Comparison of ENCODE assay signal across 8 mouse cellular contexts in the genomic region with DNA sequence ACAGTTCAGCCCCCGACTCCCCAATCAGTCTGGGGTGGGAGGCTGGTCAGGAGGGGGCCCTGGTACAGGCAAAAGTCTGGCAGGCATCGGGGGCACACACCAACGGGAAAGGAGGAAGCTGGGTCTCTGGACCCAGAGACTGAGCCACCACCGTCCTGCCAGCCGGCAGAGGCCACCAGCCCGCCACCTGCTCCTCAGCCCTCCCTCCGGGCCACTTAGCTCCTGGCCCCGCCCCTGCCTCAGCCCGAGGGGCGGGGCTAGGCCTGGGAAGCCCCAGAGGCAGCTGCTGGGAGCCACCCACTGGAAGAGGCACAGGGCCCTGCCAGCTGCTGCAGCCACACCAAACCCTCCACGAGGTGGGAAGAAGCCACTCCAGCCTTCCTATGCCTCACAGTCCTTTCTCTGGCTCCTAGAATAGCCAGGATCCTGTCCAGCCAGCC. TPM values are rescaled to one million over a fixed set of nuclear protein-coding genes. Genes with fewer than 3 reads are reported as not detected.
DNase-seq lines count a peak whose midpoint lies in the region; ATAC-seq and TF ChIP-seq lines count a peak whose summit lies in the region.

A gene (minus strand): TSS at position 186 of the 440 bp plus-strand sequence.

- H3K27me3 ChIP-seq in embryonic facial prominence, embryonic 11.5 days (ENCODE audit: control insufficient read depth, insufficient read depth, low read length) = no peaks in the 10 kb centered on the region
- H3K27me3 ChIP-seq in intestine, postnatal 0 days (replicated peaks; ENCODE audit: control insufficient read depth, insufficient read depth, low read length) = no peaks in the 10 kb centered on the region
- H3K27me3 ChIP-seq in liver, embryonic 11.5 days (replicated peaks; ENCODE audit: control insufficient read depth, insufficient read depth, low read length) = no peaks in the 10 kb centered on the region
- no peaks in the 10 kb centered on the region for H3K27me3 ChIP-seq in midbrain, postnatal 0 days (ENCODE audit: insufficient read depth, low read length)

- H3K4me1 ChIP-seq in embryonic facial prominence, embryonic 11.5 days (ENCODE audit: control insufficient read depth, insufficient read depth, low read length) = peaks cover 8% of the 10 kb centered on the region; the same call in 1 of the 2 replicates
- H3K4me1 ChIP-seq in intestine, postnatal 0 days (replicated peaks; ENCODE audit: control insufficient read depth, insufficient read depth, low read length) = 0 out of 2 replicates have a peak, but pooled peaks cover 4% of the 10 kb centered on the region
- peaks cover 18% of the 10 kb centered on the region for H3K4me1 ChIP-seq in liver, embryonic 11.5 days (replicated peaks; ENCODE audit: control insufficient read depth, insufficient read depth, low read length)
- H3K4me1 ChIP-seq in midbrain, postnatal 0 days (ENCODE audit: insufficient read depth, low read length) = peaks cover 5% of the 10 kb centered on the region; the same call in 1 of the 2 replicates

- peak within 1 kb of the TSS; percentile 43; the same call in 1 of the 2 replicates for H3K27ac ChIP-seq in embryonic facial prominence, embryonic 11.5 days (replicated peaks; ENCODE audit: low read depth, low read length)
- no peak within 1 kb of the TSS; the same call in 1 of the 2 replicates for H3K27ac ChIP-seq in intestine, postnatal 0 days (ENCODE audit: low read depth, low read length)
- peak within 1 kb of the TSS; percentile 52 for H3K27ac ChIP-seq in liver, embryonic 11.5 days (ENCODE audit: low read depth, low read length)
- no peak within 1 kb of the TSS for H3K27ac ChIP-seq in midbrain, postnatal 0 days (ENCODE audit: low read depth, low read length)

- H3K4me2 ChIP-seq in embryonic facial prominence, embryonic 11.5 days (ENCODE audit: low read depth, low read length) = peak within 1 kb of the TSS; percentile 44
- H3K4me2 ChIP-seq in intestine, postnatal 0 days (replicated peaks; ENCODE audit: low read depth) = peak within 1 kb of the TSS; percentile 48
- H3K4me2 ChIP-seq in liver, embryonic 11.5 days = peak within 1 kb of the TSS; percentile 89
- peak within 1 kb of the TSS; percentile 29 for H3K4me2 ChIP-seq in midbrain, postnatal 0 days (ENCODE audit: low read depth, low read length, poor library complexity, severe bottlenecking)

- ATAC-seq in embryonic facial prominence, embryonic 11.5 days (replicated peaks; ENCODE audit: insufficient number of reproducible peaks, low FRiP score, low TSS enrichment, low read depth) = peak; percentile 5; the same call in 1 of the 2 replicates
- ATAC-seq in intestine, postnatal 0 days = peak; percentile 75
- ATAC-seq in liver, embryonic 11.5 days (replicated peaks; ENCODE audit: low FRiP score) = peak; percentile 89
- peak; percentile 54 for ATAC-seq in midbrain, postnatal 0 days (ENCODE audit: low FRiP score)

- H3K9me3 ChIP-seq in embryonic facial prominence, embryonic 11.5 days (replicated peaks; ENCODE audit: control insufficient read depth, low read length) = no peaks in the 10 kb centered on the region; the same call in 1 of the 2 replicates
- H3K9me3 ChIP-seq in intestine, postnatal 0 days (ENCODE audit: control insufficient read depth) = no peaks in the 10 kb centered on the region
- peaks cover 2% of the 10 kb centered on the region; the same call in 1 of the 2 replicates for H3K9me3 ChIP-seq in liver, embryonic 11.5 days (ENCODE audit: control insufficient read depth, low read length)
- H3K9me3 ChIP-seq in midbrain, postnatal 0 days (ENCODE audit: low read length) = no peaks in the 10 kb centered on the region

- DNase-seq in urinary bladder, postnatal 14 days (ENCODE audit: low spot score) = peak; percentile 56
- no peak for DNase-seq in urinary bladder, postnatal 10 days (ENCODE audit: low spot score)
- DNase-seq in embryonic facial prominence, embryonic 11.5 days (ENCODE audit: low spot score) = peak; percentile 83
- peak; percentile 74 to 90 for DNase-seq in heart, adult 18-20 months
- peak; percentile 74 for DNase-seq in liver, embryonic 11.5 days (ENCODE audit: low spot score)
- DNase-seq in midbrain, postnatal 0 days (ENCODE audit: low spot score) = peak; percentile 80
- peak; percentile 78 to 88 for DNase-seq in spleen, postnatal 4 days (ENCODE audit: low spot score in 2 of 2)

- H3K4me3 ChIP-seq in embryonic facial prominence, embryonic 11.5 days (ENCODE audit: low read depth, low read length) = peak within 1 kb of the TSS; percentile 21
- no peak within 1 kb of the TSS for H3K4me3 ChIP-seq in intestine, postnatal 0 days (ENCODE audit: low read depth, low read length)
- peak within 1 kb of the TSS; percentile 51 for H3K4me3 ChIP-seq in liver, embryonic 11.5 days (ENCODE audit: low read depth, low read length)
- H3K4me3 ChIP-seq in midbrain, postnatal 0 days (ENCODE audit: low read depth, low read length) = no peak within 1 kb of the TSS

- peak within 1 kb of the TSS; percentile 34; the same call in 1 of the 2 replicates for H3K9ac ChIP-seq in embryonic facial prominence, embryonic 11.5 days (replicated peaks; ENCODE audit: low read length)
- 0 out of 2 replicates have a peak within 1 kb of the TSS, but pooled peaks have one; percentile 1 for H3K9ac ChIP-seq in intestine, postnatal 0 days (ENCODE audit: low read depth, low read length)
- peak within 1 kb of the TSS; percentile 66 for H3K9ac ChIP-seq in liver, embryonic 11.5 days (ENCODE audit: low read depth, low read length)
- H3K9ac ChIP-seq in midbrain, postnatal 0 days (replicated peaks; ENCODE audit: low read length, poor library complexity, severe bottlenecking) = peak within 1 kb of the TSS; percentile 19

- TF ChIP-seq CTCF in intestine, postnatal 0 days (IDR thresholded peaks at IDR 0.05; ENCODE audit: low read depth) = no peak
- TF ChIP-seq CTCF in midbrain, postnatal 0 days (IDR thresholded peaks at IDR 0.05) = no peak

- 2% methylated on average over 11 of the region's 11 CpGs for WGBS in embryonic facial prominence, embryonic 11.5 days
- under 1% methylated on average over 10 of the region's 11 CpGs for WGBS in intestine, postnatal 0 days
- WGBS in liver, embryonic 11.5 days = 2% methylated on average over 11 of the region's 11 CpGs
- 6% methylated on average over 11 of the region's 11 CpGs for WGBS in midbrain, postnatal 0 days

- no peaks in the 10 kb centered on the region for H3K36me3 ChIP-seq in embryonic facial prominence, embryonic 11.5 days (replicated peaks; ENCODE audit: control insufficient read depth, insufficient read depth, low read depth, low read length)
- peaks cover 18% of the 10 kb centered on the region; the same call in 1 of the 2 replicates for H3K36me3 ChIP-seq in intestine, postnatal 0 days (ENCODE audit: control insufficient read depth, insufficient read depth)
- peaks cover 2% of the 10 kb centered on the region for H3K36me3 ChIP-seq in liver, embryonic 11.5 days (ENCODE audit: control insufficient read depth, insufficient read depth, low read length)
- H3K36me3 ChIP-seq in midbrain, postnatal 0 days (ENCODE audit: insufficient read depth, low read length) = no peaks in the 10 kb centered on the region

RNA-seq across cellular contexts. Expression of the gene that starts here (rescaled TPM):
- polyA plus RNA-seq in embryonic facial prominence, embryonic 11.5 days (2014; fragmentation: Nextera tagmentation; extraction: Ambion mirVana) = 15.9 and 19.1 TPM in 2 replicates
- 10 to 100 TPM; 10.8 to 11.0 TPM for total RNA-seq in heart, adult 18-20 months (2021)
- polyA plus RNA-seq in intestine, postnatal 0 days (2015; fragmentation: Nextera tagmentation; extraction: Ambion mirVana) = 7.2 and 7.6 TPM in 2 replicates
- polyA plus RNA-seq in liver, embryonic 11.5 days (2014; fragmentation: Nextera tagmentation; extraction: Ambion mirVana) = 12.4 and 19.2 TPM in 2 replicates
- 4.6 and 6.9 TPM in 2 replicates for total RNA-seq in midbrain, postnatal 0 days (2014; rRNA removed)
- polyA plus RNA-seq in midbrain, postnatal 0 days (2015; fragmentation: Nextera tagmentation; extraction: Ambion mirVana) = 7.6 and 8.1 TPM in 2 replicates

Comparison
In these comparisons a context has a peak if more than half of its experiments do, and no peak if none do; other contexts are left out.
1. ATAC-seq: peak in every context shown above with its lines; median percentile 89 in liver, embryonic 11.5 days; 75 in intestine, postnatal 0 days; 54 in midbrain, postnatal 0 days; 5 in embryonic facial prominence, embryonic 11.5 days.
2. H3K27ac ChIP-seq: peak in embryonic facial prominence, embryonic 11.5 days (single experiment) and liver, embryonic 11.5 days (single experiment); none in intestine, postnatal 0 days (single experiment) and midbrain, postnatal 0 days (single experiment).
3. H3K4me2 ChIP-seq: peak in every context shown above with its lines; median percentile 89 in liver, embryonic 11.5 days; 48 in intestine, postnatal 0 days; 44 in embryonic facial prominence, embryonic 11.5 days; 29 in midbrain, postnatal 0 days.
4. H3K4me3 ChIP-seq: peak in embryonic facial prominence, embryonic 11.5 days (single experiment) and liver, embryonic 11.5 days (single experiment); none in intestine, postnatal 0 days (single experiment) and midbrain, postnatal 0 days (single experiment).
5. H3K9ac ChIP-seq: peak in every context shown above with its lines; median percentile 66 in liver, embryonic 11.5 days; 34 in embryonic facial prominence, embryonic 11.5 days; 19 in midbrain, postnatal 0 days; 1 in intestine, postnatal 0 days.